Mouse (Mus musculus) embryonic facial prominence, embryonic 14.5 days (tissue): ENCODE measurements around the gene Tbc1d5. TPM values are rescaled to one million over a fixed set of nuclear protein-coding genes. Genes with fewer than 3 reads are reported as not detected.

Experiments
- ATAC-seq: fragments of 200-750 bp; cut with Nextera tagmentation; 2 replicates; pipeline ENCODE4 v1.8.0; 2017; ENCODE audit warnings: low read depth, moderate number of reproducible peaks, moderate TSS enrichment
- DNase-seq: peaks from one replicate; pipeline ENCODE4 v3.0.0-alpha.2; 2015; ENCODE audit warnings: low spot score
- H3K27ac ChIP-seq: fragments of 300-500 bp; sonication (generic); replicated peaks from 2 replicates; pipeline ENCODE4 v1.5.1; 2014; ENCODE audit warnings: low read depth, mild to moderate bottlenecking, low read length, moderate library complexity
- H3K27me3 ChIP-seq: fragments of 300-500 bp; sonication (generic); replicated peaks from 2 replicates; pipeline ENCODE4 v1.6.1; 2014; ENCODE audit warnings: low read length; ENCODE audit not compliant: control insufficient read depth, insufficient read depth
- H3K36me3 ChIP-seq: fragments of 300-500 bp; sonication (generic); 2 replicates; pipeline ENCODE4 v1.6.1; 2014; ENCODE audit warnings: low read length, mixed read lengths; ENCODE audit not compliant: control insufficient read depth, insufficient read depth
- H3K4me1 ChIP-seq: fragments of 300-500 bp; sonication (generic); 2 replicates; pipeline ENCODE4 v1.6.1; 2014; ENCODE audit warnings: antibody characterized with exemption, low read length; ENCODE audit not compliant: control insufficient read depth, insufficient read depth
- H3K4me2 ChIP-seq: fragments of 300-500 bp; sonication (generic); 2 replicates; pipeline ENCODE4 v1.6.1; 2014; ENCODE audit warnings: low read depth, mild to moderate bottlenecking, low read length, moderate library complexity, mixed read lengths
- H3K4me3 ChIP-seq: fragments of 300-500 bp; sonication (generic); 2 replicates; pipeline ENCODE4 v1.5.1; 2014; ENCODE audit warnings: low read depth, mild to moderate bottlenecking, low read length
- H3K9ac ChIP-seq: fragments of 300-500 bp; sonication (generic); 2 replicates; pipeline ENCODE4 v1.6.1; 2014; ENCODE audit warnings: low read depth, mild to moderate bottlenecking, low read length, moderate library complexity, mixed read lengths
- H3K9me3 ChIP-seq: fragments of 300-500 bp; sonication (generic); 2 replicates; pipeline ENCODE4 v1.6.1; 2016; ENCODE audit warnings: low read length; ENCODE audit not compliant: control insufficient read depth
- WGBS: fragments of 180-500 bp; shearing (Covaris S2); extraction: QIAGEN DNeasy Blood & Tissue Kit; methylation state at CpG from one replicate; pipeline ENCODE4 v1.1.7; 2014; 5-methylcytosine and 5-hydroxymethylcytosine counted together
- polyA plus RNA-seq: library from polyadenylated mRNA; unstranded; fragments of >200 nt; fragmentation: Nextera tagmentation; extraction: Ambion mirVana; gene quantifications from 2 replicates; pipeline ENCODE4 v1.2.1, GENCODE M21; 2014

The Tbc1d5 gene
- polyA plus RNA-seq, 1 experiment from 2014 or later = 11.6 TPM

DNA sequence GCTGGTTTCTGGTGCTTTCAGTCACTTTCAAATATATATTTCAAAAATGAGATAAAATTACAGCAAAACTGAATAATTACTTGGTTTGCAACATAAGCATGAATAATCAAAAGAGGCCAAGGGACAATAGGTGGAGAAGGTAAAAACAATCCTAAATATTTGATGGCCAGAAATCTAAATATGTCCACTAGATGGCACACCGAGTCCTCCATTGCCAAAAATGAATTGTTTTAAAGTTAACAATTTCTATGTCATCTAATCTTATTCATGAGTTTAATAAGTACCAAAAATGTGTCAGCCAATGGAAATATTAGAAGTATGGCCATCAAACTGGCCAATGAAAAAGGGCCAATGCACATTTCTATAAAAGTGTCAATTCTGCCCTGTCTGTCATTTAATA, 365.1 kb downstream of the Tbc1d5 start:
- H3K4me3 ChIP-seq = no peak overlapping the region
- no peaks in the 10 kb centered on the region for H3K4me1 ChIP-seq
- DNase-seq = no peak
- no peaks in the 10 kb centered on the region for H3K27me3 ChIP-seq
- no peaks in the 10 kb centered on the region for H3K9me3 ChIP-seq
- no peak overlapping the region for H3K27ac ChIP-seq
- no peak overlapping the region for H3K4me2 ChIP-seq
- ATAC-seq = no peak
- WGBS = 44% methylated on average over 1 of the region's 1 CpGs
- no peak overlapping the region for H3K9ac ChIP-seq
- no peaks in the 10 kb centered on the region for H3K36me3 ChIP-seq

DNA sequence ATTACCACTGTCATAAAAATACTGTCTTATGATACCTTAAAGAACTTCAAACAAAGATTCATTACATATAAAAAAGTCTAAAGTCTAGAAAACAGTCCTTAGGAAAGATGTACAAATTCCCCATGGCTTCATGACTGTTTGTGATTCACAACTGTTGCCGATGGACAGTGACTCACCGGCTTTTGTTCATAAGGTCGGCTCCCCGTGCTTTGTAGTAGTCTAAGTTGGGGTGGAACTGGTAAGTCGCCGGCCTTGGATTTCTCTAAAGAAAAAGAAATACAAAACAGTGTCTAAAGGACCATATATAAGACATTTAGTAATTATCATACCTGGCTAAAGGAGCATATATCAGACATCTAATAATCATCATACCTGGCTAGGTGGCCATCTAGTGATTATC, 365.6 kb downstream of the Tbc1d5 start:
- Histone ChIP-seq H3K36me3 (no peaks in the 10 kb centered on the region), H3K4me3 (no peak overlapping the region), H3K9ac (no peak overlapping the region), H3K4me2 (no peak overlapping the region), H3K27me3 (no peaks in the 10 kb centered on the region), H3K9me3 (no peaks in the 10 kb centered on the region), H3K27ac (no peak overlapping the region), H3K4me1 (no peaks in the 10 kb centered on the region)
- DNase-seq (no peak), ATAC-seq (no peak)
- 90% methylated on average over 6 of the region's 6 CpGs for WGBS

DNA sequence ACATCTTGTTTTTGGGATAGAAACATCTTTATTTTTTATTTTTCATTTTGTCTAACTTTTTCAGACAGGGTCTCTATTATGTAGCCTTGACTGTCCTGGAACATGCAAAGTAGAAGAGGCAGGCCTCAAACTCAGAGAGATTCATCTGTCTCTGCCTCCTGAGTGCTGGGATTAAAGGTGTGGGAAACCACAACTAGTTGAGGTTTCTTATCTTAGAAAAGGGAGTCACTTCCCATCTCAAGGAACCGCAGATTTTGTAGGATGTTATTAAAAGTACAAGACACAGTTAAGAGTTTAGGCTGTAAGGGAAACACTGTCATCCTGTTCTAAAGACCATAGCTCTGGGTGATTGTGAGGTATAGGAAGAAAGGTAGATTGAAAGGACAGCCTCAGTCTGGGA, 373.5 kb downstream of the Tbc1d5 start:
- DNase-seq (no peak), ATAC-seq (no peak)
- Histone ChIP-seq H3K27me3 (no peaks in the 10 kb centered on the region), H3K4me1 (no peaks in the 10 kb centered on the region), H3K27ac (no peak overlapping the region), H3K4me3 (no peak overlapping the region), H3K4me2 (no peak overlapping the region), H3K9ac (no peak overlapping the region), H3K9me3 (no peaks in the 10 kb centered on the region), H3K36me3 (no peaks in the 10 kb centered on the region)
- WGBS = 86% methylated on average over 1 of the region's 1 CpGs

DNA sequence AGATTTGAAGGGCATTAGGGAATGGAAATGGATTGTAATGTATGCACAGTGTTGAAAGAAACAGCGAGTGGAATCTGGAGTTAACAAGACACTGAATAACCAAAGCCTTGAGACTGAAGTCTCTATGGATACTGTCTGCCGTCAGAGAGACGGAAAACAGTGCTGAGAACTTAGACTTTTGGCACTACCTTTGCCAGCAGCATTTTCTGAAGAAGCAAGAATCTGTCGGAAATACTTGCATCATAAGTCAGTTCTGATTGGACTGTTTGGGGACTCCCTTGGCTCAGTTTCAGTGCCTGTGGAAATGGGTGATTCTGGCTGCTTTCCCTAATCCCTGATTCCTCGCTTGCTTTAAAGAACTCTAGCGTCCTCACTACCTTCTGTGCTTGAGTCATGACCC, 375.9 kb downstream of the Tbc1d5 start:
- peak; percentile 54 for DNase-seq
- H3K27ac ChIP-seq = no peak overlapping the region
- 64% methylated on average over 6 of the region's 6 CpGs for WGBS

DNA sequence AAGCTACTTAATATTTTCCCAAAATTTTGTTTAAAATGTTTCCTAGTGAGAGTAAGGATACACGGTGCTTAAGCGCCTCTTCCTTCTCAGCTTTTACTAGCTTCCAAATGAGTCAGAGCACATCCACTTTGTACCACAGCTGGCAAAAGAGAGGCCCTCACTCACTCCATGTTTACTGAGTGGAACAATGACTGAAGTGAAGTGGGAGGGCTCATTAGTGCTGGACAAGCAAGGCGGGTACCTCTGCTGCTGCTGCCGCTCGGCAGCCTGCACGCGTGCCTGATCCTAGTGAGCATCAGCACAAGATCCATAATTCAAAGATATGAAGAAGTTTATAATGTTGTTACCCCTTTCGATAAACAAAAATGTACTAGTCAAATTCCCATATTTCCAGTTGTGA, 376.8 kb downstream of the Tbc1d5 start:
- no peaks in the 10 kb centered on the region for H3K27me3 ChIP-seq
- no peaks in the 10 kb centered on the region for H3K9me3 ChIP-seq
- no peak overlapping the region for H3K27ac ChIP-seq
- ATAC-seq = no peak
- WGBS = 86% methylated on average over 8 of the region's 8 CpGs
- DNase-seq = no peak
- no peak overlapping the region for H3K9ac ChIP-seq
- H3K36me3 ChIP-seq = no peaks in the 10 kb centered on the region
- H3K4me1 ChIP-seq = no peaks in the 10 kb centered on the region
- no peak overlapping the region for H3K4me2 ChIP-seq
- no peak overlapping the region for H3K4me3 ChIP-seq

More for the DNA sequence above, 375.9 kb downstream of the Tbc1d5 start:
- H3K9ac ChIP-seq = no peak overlapping the region
- no peaks in the 10 kb centered on the region for H3K9me3 ChIP-seq
- no peaks in the 10 kb centered on the region for H3K4me1 ChIP-seq
- H3K4me2 ChIP-seq = no peak overlapping the region
- H3K4me3 ChIP-seq = no peak overlapping the region
- no peaks in the 10 kb centered on the region for H3K27me3 ChIP-seq
- ATAC-seq = peak; percentile 37; the same call in 1 of the 2 replicates
- no peaks in the 10 kb centered on the region for H3K36me3 ChIP-seq

DNA sequence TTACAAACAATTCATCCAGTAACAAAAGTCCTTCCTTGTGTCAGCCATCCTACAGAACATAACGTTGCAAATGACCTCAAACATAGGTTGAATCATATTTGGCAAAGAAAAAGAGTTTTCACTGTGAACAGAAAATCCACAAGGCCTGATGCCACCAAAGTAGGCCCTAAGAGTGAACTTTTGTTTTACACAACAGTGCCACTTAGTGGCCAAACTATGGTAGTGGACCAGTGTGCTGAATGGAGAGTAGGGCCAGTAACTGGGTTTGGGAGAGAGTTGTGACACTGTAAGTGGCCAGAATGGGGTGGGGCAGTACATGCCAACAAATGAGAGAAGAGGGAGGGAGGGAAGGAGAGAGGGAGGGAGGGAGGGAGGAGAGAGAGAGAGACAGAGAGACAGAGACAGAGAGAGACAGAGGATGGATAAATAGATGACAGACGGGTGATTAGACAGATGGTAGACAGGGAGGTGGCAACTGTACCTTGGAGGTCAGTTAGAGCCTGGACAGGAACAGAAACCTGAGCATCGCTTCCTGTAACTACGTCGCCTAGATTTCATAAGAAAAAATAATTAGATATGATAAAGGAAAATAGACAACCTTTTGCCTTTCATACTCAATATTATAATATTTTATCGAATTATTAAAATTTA, 383.6 kb downstream of the Tbc1d5 start:
- WGBS = 65% methylated on average over 6 of the region's 6 CpGs

DNA sequence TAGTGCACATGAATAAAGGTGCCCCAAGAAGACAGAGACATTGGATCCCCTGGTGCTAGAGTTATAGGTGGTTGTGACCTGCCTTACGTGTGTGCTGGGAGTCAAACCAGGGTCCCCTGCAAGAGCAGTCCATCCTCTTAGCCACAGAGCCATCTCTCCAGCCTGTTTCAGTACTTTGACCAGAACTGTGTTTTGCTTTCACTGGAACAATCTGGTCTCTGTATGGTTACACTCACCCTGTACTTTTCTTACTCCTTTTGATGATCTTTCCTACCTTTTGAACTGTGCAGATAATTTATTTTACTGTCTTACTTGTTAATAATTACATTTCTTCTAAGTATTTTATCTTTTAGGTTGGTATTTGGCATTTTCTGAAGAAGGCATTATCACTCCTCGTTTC, 387.5 kb downstream of the Tbc1d5 start:
- DNase-seq = no peak
- no peak for ATAC-seq
- H3K27ac ChIP-seq = no peak overlapping the region
- no peaks in the 10 kb centered on the region for H3K27me3 ChIP-seq
- no peak overlapping the region for H3K9ac ChIP-seq
- H3K36me3 ChIP-seq = no peaks in the 10 kb centered on the region
- H3K4me2 ChIP-seq = no peak overlapping the region
- H3K9me3 ChIP-seq = no peaks in the 10 kb centered on the region
- WGBS = 92% methylated on average over 2 of the region's 2 CpGs
- H3K4me1 ChIP-seq = no peaks in the 10 kb centered on the region
- no peak overlapping the region for H3K4me3 ChIP-seq

More for the DNA sequence above, 383.6 kb downstream of the Tbc1d5 start:
- H3K9ac ChIP-seq = no peak overlapping the region
- no peak overlapping the region for H3K4me3 ChIP-seq
- ATAC-seq (peak; percentile 60; the same call in 1 of the 2 replicates), DNase-seq (peak; percentile 83)
- no peaks in the 10 kb centered on the region for H3K4me1 ChIP-seq
- H3K9me3 ChIP-seq = no peaks in the 10 kb centered on the region
- H3K27ac ChIP-seq = no peak overlapping the region
- H3K27me3 ChIP-seq = no peaks in the 10 kb centered on the region
- no peaks in the 10 kb centered on the region for H3K36me3 ChIP-seq
- no peak overlapping the region for H3K4me2 ChIP-seq

DNA sequence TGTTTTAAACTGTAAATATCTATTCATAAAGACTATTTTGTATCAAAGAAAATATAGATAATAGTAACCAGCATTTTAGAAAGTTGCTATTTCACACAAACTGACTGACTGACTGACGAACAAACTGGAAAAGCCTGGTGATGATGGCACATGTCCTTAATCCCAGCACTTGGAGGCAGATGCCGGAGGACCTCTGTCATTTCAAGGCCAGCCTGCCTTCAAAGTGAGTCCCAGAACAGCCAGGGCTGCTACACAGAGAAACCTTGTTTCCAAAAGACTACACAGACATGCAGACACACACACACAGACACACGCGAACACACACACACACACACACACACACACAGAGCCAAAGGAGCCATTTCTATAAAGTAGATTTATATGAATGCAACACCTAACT, 390.3 kb downstream of the Tbc1d5 start:
- Histone ChIP-seq H3K4me2 (no peak overlapping the region), H3K4me3 (no peak overlapping the region), H3K9ac (no peak overlapping the region), H3K36me3 (no peaks in the 10 kb centered on the region), H3K27me3 (no peaks in the 10 kb centered on the region), H3K27ac (no peak overlapping the region), H3K4me1 (no peaks in the 10 kb centered on the region), H3K9me3 (no peaks in the 10 kb centered on the region)
- ATAC-seq (no peak), DNase-seq (no peak)
- 89% methylated on average over 4 of the region's 4 CpGs for WGBS

DNA sequence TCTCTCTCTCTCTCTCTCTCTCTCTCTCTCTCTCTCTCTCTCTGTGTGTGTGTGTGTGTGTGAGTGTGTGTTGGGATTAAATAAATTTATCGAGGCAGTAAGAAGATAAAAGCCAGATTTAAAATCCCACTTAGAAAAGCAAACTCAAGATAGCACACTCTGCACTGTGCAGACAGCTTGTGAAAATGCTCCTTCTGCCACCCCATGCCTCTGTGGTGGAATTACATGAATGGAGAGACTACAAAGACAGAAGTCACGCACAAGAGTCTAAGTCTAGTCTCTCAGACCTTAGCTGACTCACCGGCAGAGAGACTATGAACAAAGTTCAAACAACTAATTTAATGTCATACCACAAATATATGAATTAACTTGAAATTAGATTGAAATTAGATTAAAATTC, 403.9 kb downstream of the Tbc1d5 start:
- no peak overlapping the region for H3K4me3 ChIP-seq
- H3K4me2 ChIP-seq = no peak overlapping the region
- WGBS = 75% methylated on average over 3 of the region's 3 CpGs
- H3K27ac ChIP-seq = no peak overlapping the region
- DNase-seq (no peak), ATAC-seq (no peak)
- H3K9ac ChIP-seq = no peak overlapping the region
- no peaks in the 10 kb centered on the region for H3K36me3 ChIP-seq
- no peaks in the 10 kb centered on the region for H3K9me3 ChIP-seq
- no peaks in the 10 kb centered on the region for H3K4me1 ChIP-seq
- no peaks in the 10 kb centered on the region for H3K27me3 ChIP-seq
